Mouse (Mus musculus) cerebellum, adult 9-11 months (tissue): Measurements from ENCODE around the gene Lrg1.
A peak's percentile ranks its signal among the peaks of the same experiment; 100 is the strongest.

Experiments used
- DNase-seq: peaks from one replicate; pipeline ENCODE4 v3.0.0; 2022

Gene Lrg1

DNA sequence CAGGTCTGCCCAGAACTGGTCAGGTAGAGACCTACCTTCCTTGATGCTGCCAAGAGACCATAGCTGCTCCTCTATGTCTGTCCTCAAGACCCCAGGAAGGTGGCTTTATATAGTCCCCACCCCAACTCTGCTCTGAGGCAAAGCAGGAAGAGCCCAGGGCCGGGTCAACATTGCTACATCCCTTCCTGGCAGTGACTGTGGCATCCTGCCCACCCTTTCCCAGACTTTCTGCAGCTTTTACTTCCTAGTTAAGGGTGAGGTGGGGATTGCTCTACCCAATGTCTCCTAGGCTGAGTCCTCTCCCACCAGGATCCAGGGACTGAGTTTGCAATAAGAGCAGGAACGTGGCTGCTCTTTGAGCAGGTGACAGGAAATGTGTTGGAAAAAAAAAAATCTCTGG, at the start of gene Lrg1:
Gene Lrg1, minus strand, starts transcription at position 176 of the 400 bp plus-strand sequence.
- DNase-seq: no peak

DNA sequence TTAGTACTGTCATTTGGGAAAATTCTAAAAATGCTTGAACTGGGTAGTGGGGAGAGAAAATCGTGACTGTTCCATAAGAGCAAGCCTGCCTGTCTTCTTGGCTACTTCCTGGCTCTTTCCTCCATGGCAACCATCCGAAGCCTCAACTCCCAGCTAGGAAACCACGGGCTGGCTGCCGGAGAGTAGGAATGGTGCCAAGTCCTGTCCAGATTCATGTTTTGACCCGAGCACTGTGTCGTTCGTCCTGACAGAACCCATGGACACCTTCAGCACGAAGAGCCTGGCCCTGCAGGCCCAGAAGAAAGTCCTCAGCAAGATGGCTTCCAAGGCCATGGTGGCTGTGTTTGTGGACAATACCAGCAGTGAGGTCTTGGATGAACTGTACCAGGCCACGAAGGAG, 49.7 kb upstream of the Lrg1 start:
- no peak for DNase-seq

DNA sequence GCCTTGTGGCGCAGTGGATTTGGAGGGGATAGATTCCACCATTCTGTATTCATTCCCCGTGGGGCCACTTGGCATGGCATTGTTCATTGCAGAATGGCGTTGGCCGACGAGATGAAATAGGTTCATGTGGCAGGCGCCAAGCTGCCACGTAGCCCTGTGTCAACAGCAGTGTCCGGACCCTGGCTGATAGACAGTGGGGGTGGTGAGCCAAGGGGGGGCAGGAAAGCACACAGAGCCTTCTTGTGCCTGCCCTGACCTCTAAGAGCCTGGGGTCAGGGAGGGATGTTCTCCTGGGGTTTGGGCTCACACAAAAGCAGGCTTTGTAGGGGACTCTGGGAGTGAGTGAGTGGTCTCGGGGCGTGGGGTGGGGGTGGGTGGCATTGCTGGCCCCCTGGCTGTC, 48.8 kb upstream of the Lrg1 start:
- DNase-seq: no peak

DNA sequence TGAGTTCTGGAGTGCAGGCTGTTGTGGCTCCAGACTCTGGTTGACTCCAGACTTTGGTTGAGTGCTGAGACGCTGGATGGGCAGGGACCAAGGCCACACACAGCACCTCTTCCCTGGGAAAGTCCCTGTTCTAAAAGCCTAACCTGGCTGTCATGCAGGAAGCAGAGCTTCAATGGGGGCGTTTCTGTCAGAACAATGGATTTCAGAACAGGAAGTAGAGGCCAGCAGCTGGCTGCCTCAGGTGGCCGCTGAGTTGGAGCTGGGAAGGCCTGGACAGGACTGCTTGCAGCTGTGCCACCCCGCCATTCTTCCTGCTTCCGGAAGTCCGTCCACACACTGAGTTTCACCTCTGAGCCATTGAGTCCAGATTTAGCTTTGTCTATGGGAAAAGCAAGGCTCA, 48.0 kb upstream of the Lrg1 start:
- no peak for DNase-seq

DNA sequence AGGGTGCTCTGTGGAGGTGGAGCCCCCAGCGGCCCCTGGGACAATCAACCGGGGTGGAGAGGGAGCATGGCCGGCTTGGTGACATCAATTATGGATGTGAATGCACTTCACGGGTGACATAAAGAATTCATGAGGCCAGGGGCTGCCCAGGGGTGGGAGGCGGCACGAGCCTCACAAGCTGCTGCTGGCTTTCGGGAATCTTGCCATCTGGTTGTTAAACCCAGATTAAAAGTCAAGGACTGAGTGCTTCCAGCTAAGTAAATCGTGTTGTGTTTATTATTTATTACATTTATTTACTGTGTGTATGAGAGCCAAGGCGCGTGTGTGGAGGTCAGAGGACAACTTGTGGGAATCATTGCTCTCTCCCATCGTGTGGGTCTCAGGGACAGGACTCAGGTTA, 43.9 kb upstream of the Lrg1 start:
- DNase-seq: no peak

DNA sequence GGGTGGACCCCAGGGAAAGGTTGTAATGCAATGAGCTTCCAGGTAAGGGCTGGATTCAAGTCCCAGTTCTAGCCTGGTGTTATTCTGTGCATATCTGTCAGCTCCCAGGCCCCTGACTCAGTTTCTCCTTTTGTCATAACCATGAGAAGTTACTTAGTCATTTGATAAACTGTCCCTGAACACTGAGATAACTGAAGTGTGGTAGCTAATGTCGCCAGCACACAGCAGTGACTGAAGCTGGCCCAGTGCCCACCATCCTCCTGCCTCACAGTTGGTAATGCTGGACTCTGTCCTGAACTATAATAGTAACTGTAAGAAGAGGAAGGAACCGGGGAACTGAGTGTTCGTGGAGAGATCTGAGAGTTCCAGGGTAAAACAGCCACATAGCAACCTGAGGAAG, 42.7 kb upstream of the Lrg1 start:
- no peak for DNase-seq

DNA sequence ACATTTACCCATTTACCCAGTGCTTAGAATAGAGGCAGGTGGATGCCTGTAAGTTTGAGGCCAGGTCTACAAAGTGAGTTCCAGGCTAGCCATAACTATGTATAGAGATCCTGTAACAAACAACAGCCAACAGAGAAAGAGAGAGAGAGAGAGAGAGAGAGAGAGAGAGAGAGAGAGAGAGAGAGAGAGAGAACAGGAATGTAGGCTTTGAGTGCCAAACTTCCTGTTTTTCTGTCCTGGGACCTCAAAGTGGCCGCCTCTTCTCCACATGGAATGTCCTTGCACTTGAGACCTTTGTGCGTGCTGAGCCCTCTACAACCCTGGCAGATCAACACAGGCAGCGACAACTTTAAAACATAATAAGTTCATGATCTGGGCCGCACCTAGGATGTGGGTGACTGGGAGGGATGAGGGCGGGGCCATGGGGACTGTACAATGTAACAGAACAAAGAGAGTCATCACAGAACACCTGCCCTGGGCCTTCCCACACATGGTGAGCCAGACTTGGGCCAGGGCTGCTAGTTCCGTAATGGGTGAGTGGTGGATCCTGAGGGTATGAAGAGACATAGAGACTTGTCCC, 41.8 kb upstream of the Lrg1 start:
- no peak for DNase-seq

DNA sequence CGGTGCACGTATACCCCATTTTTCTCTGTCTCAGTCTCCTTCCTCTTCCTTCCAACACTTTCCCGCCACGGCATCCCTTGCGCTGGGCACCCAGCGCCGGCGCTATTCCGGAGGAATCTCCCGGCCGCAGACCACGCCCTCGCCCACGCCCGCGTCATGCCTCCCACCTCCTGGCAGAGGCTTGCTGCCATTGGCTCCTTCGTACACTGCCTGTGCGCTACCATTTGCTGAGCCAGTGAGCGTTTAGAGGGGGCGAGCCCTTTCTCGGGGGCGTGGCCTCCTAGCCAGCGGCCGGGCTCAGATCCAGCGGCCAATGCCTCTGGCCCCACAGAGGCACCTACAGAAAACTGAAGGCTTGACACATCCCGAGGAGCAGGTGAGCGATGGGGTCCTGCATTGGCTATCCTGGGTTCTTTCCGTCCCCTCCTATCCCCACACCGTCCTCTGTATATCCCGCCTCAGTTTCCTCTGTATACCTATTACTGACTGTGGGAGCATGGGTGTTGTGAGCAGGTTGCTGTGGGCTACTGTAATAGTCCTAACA, 40.5 kb upstream of the Lrg1 start, which contains the start of gene Tnfaip8l1:
Gene Tnfaip8l1, plus strand, starts transcription at position 247 of the 544 bp plus-strand sequence.
- peak; percentile 95 for DNase-seq

DNA sequence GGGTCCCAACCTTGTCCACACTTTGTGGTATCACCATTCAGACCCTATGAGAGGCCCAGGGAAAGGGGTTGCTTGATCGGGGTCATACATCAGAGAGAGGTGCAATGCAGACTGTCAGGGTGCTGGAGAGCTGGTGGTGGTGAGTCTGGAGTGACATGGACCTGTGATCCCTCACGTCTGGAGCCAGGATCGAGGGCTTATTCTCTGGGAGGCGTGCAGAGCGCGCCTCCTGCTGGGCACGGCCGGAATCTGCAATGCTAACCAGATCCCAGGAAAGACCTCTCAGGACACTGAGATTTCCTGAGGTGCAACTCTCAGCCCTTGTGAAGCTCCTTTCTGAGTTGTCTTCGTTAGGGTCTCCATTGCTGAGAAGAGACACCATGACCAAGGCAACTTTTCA, 37.9 kb upstream of the Lrg1 start:
- peak; percentile 52 for DNase-seq

DNA sequence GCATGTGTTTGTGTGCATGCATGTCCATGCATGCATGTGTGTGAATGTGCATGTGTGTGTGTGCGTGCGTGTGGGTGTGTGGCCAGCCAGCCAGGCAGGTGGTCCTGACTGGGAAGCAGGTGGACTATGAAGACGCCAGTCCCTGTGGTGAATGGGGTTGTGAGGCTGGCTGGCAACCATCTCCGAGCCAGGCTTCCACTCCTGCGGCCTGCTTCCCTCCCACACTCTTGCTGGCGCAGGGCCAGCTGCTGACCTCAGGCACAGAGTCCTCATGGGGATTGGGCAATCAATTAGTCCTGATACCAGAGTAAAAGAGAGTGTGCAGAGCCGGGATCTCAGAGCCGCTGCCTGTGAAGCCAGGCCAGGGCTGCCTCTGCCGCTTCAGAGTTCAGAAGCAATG, 31.8 kb upstream of the Lrg1 start:
- no peak for DNase-seq

DNA sequence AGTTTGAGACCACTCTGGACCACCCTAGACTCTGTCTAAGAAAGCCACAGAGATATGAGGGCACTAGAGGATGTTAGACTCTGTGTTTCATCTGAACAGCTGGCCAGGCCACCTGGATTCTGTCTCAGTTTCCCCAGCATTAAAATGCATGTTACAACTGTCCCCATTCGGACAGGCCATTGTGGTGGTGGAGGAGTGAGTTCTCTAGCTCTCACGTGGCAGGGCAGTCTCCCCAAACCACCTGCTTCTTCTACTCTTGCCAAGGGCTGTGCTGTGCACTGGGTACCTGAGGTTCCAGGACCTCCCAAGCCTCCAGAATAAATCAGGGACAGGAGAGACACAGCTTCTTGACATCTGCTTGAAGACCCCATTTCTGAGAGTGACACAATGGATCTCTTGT, 28.1 kb upstream of the Lrg1 start:
- DNase-seq: no peak

DNA sequence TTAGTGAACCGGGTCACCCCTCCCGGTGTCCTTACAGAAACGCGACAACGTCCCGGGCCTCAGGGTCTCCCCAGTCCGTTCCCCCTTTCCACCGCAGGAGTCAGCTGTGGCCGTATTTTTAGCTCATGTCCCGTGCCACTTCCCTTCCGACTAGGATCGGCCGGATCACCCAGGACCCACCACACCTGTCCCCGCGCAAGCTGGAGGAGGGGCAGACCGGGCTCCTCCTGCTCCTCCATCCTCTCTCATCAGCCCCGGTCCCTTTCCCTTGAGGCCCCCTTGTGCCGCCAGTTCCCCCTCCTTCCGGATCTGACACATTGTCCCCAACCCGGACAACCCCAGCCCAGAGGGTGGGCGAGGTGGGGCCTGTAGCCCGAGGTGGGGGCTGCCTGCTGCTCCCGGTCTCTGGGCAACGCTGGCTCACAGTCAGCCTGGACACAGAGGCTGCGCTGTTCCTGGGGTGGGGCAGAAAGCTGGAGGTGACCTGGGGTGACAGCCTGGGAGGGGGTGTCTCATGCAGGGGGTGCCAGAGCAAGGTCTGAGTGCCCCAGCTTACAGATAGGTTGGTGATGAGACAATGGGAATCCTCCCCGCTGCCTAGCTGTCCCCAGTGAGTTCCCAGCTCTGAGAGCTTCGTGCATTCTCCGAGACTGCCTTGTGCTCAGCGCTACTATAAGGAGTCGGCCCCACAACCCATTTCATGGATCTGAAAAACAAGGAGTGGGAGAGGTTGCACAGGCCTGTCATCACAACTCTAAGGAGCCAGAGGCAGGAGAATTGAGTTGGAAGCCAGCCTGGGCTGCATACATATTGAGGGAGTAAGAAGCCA, 27.2 kb upstream of the Lrg1 start:
- no peak for DNase-seq

DNA sequence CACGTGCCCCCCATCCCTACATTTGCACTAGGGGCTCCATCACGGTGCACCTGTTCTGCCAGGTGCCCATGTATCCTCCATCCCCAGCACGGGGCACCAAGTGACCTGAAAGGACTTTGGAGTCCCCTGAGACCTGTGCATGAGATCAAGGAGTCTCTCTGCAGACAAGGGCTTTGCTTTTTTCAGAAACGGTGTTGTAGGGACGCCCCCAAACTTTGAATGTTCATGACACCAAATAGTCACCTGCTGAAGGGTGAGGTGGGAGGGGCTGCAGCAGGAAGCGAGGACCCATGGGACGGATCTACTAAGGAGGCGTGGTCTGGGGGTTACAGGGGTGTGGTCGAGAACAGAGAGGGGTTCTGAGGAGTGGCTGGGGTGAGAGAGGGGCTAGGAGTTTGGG, 26.5 kb upstream of the Lrg1 start:
- DNase-seq: no peak

DNA sequence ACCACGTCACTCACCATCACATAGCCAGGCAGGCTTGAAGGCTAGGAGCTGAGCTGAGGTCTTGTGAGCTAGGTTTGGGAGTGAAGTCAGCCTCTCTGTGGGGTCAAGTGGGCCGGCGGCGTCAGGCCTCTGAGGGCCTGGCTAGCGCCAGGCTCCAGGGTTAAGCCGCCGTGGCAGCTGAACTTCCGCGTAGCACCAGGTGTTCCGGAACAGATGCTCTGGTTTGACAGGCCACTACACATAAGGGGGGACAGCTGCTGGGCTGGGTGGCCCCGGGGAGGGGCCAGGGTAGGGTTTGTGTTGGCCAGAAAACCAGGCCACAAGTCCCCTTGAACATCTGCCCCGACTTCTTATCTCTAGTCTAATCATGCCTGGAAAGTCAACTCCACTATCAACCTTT, 25.6 kb upstream of the Lrg1 start:
- DNase-seq: no peak

DNA sequence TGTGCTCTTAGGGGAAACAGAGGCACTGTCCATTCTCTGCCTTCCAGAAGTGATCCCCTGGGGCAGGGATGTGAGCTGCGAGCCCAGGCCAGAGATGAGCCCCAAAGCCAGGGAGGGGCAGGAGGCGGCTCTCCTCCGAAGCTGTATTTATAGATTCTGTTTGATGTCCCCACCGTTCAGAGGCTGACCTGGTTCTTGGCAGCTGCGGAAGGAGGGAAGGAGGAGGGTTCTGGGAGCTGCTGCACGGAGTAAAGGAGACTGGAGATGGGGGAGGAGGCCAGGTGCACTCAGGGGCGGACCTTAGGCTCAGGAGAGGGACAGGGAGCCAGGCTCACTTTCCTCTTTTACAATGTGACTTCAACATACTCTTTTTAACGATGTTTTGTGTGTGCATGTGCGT, 24.3 kb upstream of the Lrg1 start:
- no peak for DNase-seq

DNA sequence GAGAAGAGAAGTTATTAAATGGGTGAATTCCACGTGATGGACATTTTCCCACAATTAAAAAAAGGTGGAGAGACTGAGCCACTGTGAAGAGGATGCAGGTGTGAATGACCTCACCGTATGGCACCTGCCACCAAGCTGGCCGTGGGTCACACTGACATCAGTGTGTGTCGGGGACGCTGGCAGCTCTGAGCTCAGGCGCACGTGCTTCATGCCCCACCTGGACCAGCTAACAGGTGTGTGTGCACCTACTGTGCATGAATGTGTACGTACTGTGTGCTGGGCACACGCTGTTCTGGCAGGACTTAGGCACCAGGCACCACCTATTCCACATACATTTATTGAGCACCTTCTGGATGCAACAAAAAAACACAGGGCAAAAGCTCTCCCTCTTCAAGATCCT, 22.7 kb upstream of the Lrg1 start:
- DNase-seq: no peak

DNA sequence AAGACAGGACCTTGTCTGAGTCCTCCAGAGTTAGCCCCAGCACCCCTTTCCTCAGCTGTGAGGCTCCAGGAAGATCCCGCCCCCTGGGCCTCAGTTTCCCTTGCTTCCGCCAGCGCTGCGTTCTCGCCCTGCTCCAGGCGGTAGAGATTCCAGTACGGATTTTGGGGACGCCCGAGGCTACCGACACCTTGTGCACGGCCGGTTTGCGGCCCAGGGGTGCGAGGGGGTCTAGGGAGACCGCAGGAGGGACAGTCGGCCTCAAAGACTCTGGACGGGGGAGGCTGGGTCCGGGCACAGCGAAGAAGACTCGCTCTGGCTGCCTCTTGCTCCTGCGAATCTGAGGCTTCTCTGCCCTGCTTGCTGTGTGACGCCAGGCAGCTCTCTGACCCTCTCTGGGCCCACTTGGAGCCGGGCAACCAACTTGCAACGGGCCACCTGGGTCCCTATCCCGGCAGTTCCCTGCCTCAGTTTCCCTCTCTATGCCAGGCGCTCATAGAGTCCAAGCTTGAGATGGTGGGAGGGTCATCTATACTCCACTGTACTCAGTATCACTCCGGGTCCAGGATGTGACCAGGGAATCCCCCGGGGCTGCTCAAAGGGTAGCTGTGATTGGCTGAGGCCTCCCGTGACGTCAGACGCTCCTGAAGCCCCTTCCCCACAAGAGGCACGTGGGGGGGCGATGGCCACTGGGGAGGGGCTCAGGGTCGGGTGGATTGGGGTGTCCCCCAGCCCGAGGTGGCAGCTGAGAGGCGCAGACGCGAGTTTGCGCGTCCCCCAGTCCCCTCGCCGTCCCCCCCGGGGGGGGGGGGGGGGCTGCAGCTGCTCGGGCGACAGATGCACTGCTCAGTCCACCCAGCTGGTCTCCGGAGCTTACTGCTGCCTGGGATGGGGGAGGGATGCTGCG, 20.2 kb upstream of the Lrg1 start:
- DNase-seq: peak; percentile 69

DNA sequence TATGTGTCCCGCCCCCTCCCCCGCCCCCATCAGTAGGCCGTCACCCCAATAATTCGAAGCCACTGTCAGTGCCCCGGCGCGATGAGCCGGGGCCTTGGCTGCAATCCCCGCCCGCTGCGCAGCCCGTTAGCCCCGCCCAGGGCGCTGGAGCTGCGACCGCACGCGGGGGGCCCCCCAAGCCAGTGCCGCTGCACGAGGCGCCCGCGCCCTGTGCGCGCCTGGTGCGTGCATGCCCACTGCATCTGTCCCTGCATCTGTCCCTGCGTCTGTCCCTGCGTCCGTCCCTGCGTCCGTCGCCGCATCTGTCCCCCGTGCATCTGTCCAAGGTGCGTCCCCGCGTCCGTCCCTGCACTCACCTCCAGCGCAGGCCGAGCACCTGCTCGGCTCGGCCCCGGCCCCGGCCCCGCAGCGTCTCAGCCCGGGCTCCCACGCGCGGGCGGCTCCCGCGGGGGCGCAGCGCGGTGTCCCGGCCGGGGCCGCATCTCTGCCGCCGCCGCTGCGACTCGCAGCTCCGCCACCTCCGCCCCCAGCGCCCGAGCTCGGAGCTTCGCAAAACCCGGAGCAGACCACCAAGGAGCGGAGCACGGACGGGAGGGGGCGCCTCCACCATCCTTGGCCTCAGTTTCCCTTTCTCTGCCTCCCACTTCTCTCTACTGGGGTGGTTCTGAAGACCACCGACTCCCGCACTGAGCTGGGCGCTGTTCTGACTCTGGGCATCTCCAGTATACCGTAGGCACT, 18.2 kb upstream of the Lrg1 start, which contains the start of gene Sema6b:
Gene Sema6b, minus strand, starts transcription at position 486 of the 738 bp plus-strand sequence.
- DNase-seq: peak; percentile 81

DNA sequence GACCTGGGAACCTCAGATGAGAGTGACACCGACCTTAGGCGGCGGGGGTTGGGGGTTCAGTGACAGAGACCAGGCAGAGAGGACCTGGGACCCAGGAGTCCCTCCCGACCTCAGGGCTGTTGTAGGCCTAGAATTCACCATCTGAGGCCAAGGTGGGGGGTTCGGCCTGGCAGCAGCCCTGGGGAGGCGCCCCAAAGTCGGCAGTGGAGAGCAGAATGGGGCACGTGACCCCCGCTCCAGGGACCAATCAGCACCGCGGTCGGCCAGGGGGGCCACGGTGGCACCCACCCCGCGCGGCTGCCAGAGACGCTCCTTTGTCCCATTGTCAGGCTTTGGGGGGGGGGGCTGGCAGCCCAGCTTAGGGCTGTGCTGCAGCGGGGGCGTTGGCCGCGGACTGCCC, 17.6 kb upstream of the Lrg1 start:
- peak; percentile 73 for DNase-seq

DNA sequence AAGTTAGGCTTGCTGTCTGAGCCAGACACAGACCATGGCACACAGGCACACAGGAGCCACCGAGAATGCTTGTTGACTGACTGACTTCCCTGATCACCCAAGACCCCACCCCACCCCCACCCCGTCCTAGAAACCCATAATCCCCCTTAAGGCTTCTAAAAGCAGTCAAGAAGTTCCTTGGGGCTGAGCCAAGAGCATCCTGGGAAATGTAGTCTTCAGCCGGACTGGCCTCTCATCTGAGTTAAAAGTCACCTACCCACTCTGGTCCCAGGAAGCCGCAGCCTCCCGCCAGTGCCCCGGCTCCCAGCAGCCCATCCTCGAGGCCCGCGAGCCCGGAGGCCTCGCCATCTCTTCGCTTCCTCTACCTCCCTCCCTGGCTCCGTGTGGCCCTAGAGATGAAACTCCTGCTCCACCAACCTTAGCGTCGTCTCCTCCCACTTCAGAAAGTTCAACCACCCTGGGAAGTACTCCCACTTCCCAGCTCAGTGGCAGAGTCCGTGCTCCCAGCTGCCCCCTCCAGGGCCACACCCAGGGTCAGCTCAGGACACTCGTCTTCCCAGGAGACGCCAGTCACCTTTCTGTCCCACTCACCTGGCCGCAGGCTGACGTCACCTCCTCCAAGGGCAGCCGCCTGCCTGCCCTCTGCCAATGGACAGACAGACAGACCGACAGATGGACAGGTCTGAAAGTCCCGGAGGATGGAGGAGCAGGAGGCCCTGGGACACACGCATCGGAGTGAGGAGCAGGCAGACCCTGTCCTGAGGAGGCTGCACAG, 16.2 kb upstream of the Lrg1 start:
- DNase-seq: peak; percentile 56

DNA sequence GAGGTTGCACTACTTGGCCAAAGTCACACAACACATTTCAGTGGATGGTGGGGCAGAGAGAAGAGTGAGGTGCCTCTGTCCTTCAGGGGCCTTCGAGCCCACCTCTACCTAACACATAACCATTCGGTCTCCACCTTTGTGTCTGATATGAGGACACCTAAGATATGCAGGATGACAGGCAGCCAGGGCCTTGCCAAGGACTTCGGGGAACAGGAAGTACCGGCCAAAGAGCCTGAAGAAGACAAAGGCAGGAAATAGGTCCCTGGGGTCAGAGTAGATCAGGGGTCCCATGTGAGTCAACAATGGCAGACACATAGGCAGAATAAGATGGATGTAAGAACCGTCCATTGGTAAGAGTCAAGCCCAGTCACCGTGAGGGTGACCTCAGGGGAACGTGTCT, 14.8 kb upstream of the Lrg1 start:
- no peak for DNase-seq
